Mouse (Mus musculus) stomach, embryonic 16.5 days (tissue): Measurements from ENCODE around the gene Cdca7l. TPM values are rescaled to one million over a fixed set of nuclear protein-coding genes. Genes with fewer than 3 reads are reported as not detected.
A peak's percentile ranks its signal among the peaks of the same experiment; 100 is the strongest.

Experiments
- ATAC-seq: fragments of 200-750 bp; cut with Nextera tagmentation; 2 replicates; pipeline ENCODE4 v1.8.0; 2017; ENCODE audit warnings: moderate number of reproducible peaks, moderate TSS enrichment; ENCODE audit not compliant: insufficient read depth, low FRiP score
- H3K27ac ChIP-seq: fragments of 300-500 bp; sonication (generic); 2 replicates; pipeline ENCODE4 v1.5.1; 2014; ENCODE audit warnings: low read length
- H3K27me3 ChIP-seq: fragments of 300-500 bp; sonication (generic); 2 replicates; pipeline ENCODE4 v1.6.1; 2014; ENCODE audit warnings: low read length, control low read depth, mixed read lengths; ENCODE audit not compliant: control insufficient read depth, insufficient read depth
- H3K36me3 ChIP-seq: fragments of 300-500 bp; sonication (generic); 2 replicates; pipeline ENCODE4 v1.6.1; 2014; ENCODE audit warnings: low read length; ENCODE audit not compliant: control insufficient read depth, insufficient read depth
- H3K4me1 ChIP-seq: fragments of 300-500 bp; sonication (generic); 2 replicates; pipeline ENCODE4 v1.6.1; 2014; ENCODE audit warnings: low read length, control low read depth, mixed read lengths; ENCODE audit not compliant: control insufficient read depth, insufficient read depth
- H3K4me2 ChIP-seq: fragments of 300-500 bp; sonication (generic); 2 replicates; pipeline ENCODE4 v1.6.1; 2014; ENCODE audit warnings: low read depth, low read length, mixed read lengths
- H3K4me3 ChIP-seq: fragments of 300-500 bp; sonication (generic); replicated peaks from 2 replicates; pipeline ENCODE4 v1.5.1; 2014; ENCODE audit warnings: mild to moderate bottlenecking, low read length
- H3K9ac ChIP-seq: fragments of 300-500 bp; sonication (generic); 2 replicates; pipeline ENCODE4 v1.6.1; 2014; ENCODE audit warnings: low read length
- H3K9me3 ChIP-seq: fragments of 300-500 bp; sonication (generic); replicated peaks from 2 replicates; pipeline ENCODE4 v1.6.1; 2016; ENCODE audit warnings: low read length, control low read depth; ENCODE audit not compliant: control insufficient read depth
- WGBS: fragments of 180-500 bp; shearing (Covaris S2); extraction: QIAGEN DNeasy Blood & Tissue Kit; methylation state at CpG from one replicate; pipeline ENCODE4 v1.1.7; 2014; 5-methylcytosine and 5-hydroxymethylcytosine counted together
- polyA plus RNA-seq: library from polyadenylated mRNA; unstranded; fragments of >200 nt; fragmentation: Nextera tagmentation; extraction: Ambion mirVana; gene quantifications from 2 replicates; pipeline ENCODE4 v1.2.1, GENCODE M21; 2015

The Cdca7l gene
- polyA plus RNA-seq, 1 experiment from 2014 or later, result 41.6 TPM

DNA sequence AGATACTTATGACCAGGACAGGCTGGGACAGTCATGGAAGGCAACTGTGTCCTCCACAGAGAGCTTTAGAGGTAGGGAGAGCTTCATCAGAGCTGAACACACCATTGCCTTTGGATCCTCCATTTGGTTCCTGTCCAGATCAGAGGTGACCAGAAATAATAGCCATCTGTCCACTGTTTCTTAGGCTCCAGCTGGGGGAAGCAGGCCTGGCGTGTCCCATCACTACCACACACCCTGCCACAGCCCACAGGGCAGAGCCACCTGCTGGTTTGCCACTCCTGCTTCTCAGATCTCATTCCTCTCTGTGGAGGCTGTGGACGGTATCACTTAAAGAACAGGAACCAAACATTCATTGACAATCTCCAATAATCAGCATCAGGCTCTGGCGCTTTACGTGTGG, 32.9 kb upstream of the Cdca7l start:
- 94% methylated on average over 4 of the region's 4 CpGs for WGBS
- Histone ChIP-seq H3K9me3 (no peaks in the 10 kb centered on the region), H3K4me3 (no peak overlapping the region), H3K4me1 (no peaks in the 10 kb centered on the region), H3K27me3 (no peaks in the 10 kb centered on the region), H3K36me3 (no peaks in the 10 kb centered on the region), H3K4me2 (no peak overlapping the region), H3K27ac (no peak overlapping the region), H3K9ac (no peak overlapping the region)
- ATAC-seq, result no peak

DNA sequence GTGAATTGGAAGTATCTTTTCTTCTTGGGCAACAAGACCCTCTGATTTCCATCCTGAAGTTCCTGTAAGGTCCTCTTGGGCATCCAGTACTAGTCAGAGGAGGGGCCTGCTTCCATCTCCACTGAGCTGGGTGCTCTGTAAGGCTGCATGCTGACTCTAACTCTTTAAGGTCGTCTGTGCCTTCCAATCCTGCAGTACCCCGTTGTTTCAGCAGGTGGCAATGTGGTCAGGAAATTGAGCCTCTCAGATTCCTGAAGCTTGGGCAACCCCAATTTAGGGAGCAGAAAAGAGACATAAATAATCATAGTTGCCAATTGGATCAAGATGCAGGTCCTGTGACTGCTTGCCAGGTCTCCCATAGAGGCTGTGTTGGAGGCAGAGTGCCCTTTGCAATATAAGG, 31.5 kb upstream of the Cdca7l start:
- no peaks in the 10 kb centered on the region for H3K36me3 ChIP-seq
- ATAC-seq, result peak; percentile 40; the same call in 1 of the 2 replicates
- H3K4me1 ChIP-seq, result no peaks in the 10 kb centered on the region
- H3K27me3 ChIP-seq, result no peaks in the 10 kb centered on the region
- no peak overlapping the region for H3K27ac ChIP-seq
- H3K4me2 ChIP-seq, result no peak overlapping the region
- H3K9ac ChIP-seq, result no peak overlapping the region
- no peak overlapping the region for H3K4me3 ChIP-seq
- WGBS, result 4% methylated on average over 2 of the region's 2 CpGs
- H3K9me3 ChIP-seq, result no peaks in the 10 kb centered on the region

DNA sequence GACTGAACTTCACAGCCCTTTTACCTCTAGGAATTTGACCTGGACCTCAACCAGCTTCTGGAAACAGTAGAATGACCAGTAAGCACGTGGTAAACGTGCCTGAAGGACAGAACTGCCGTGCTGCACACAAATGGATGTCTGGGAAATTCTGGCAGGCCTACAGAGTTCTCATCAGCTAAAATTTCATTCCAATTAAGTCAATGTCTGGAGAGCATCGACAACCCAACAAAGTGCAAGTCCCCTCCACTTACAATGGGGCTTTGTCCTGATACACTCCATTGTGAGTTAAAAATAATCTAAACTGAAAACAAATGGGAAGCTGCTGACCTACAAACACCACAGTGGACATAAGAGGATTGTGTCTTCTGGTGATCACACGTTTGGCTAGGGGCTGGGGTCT, 27.2 kb upstream of the Cdca7l start:
- Histone ChIP-seq H3K9ac (no peak overlapping the region), H3K4me1 (no peaks in the 10 kb centered on the region), H3K9me3 (no peaks in the 10 kb centered on the region), H3K4me3 (no peak overlapping the region), H3K36me3 (no peaks in the 10 kb centered on the region), H3K4me2 (no peak overlapping the region), H3K27ac (no peak overlapping the region), H3K27me3 (no peaks in the 10 kb centered on the region)
- ATAC-seq, result no peak
- WGBS, result 59% methylated on average over 5 of the region's 5 CpGs

DNA sequence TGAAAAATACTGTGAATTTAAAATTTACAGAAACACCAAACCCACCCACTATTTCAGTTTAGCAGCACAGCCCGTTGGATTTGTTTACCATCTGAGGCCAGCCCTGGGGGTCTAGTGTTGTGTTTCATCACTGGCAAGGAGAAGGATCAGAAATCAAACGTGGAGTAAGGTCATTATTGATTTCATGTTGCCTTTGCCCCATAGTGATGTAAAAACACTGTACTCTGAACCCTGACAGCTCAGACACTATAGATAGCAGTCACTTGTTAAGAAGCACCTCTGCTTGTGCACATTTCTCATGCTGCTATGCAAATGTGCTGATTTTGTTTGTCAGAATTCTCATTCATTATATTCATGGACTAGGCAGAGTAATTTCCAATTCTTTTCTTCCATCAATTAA, 22.7 kb upstream of the Cdca7l start:
- Histone ChIP-seq H3K9ac (no peak overlapping the region), H3K4me2 (no peak overlapping the region), H3K27me3 (no peaks in the 10 kb centered on the region), H3K9me3 (no peaks in the 10 kb centered on the region), H3K27ac (no peak overlapping the region), H3K4me1 (no peaks in the 10 kb centered on the region), H3K36me3 (no peaks in the 10 kb centered on the region), H3K4me3 (no peak overlapping the region)
- 14% methylated on average over 2 of the region's 2 CpGs for whole genome bisulfite sequencing
- ATAC-seq, result no peak

DNA sequence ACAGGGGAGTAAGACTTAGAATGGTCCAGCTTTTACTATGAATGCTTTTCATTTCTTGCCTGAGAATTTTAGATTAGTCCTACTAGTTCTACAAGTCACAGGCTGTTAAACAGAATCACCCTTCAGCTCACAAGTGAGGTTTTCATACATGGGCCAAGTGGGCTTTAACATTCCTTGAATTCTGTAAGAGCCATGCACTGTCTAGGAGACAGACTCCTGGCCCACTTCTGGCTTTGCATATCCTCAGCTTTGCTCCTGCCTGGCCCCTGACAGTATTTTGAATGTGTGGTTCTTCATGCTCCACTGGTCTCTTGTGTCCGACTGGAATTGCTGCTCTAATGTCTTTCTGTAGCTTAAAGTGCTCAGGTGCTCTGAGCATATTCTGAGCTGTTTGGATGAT, 20.7 kb upstream of the Cdca7l start:
- Histone ChIP-seq H3K9me3 (no peaks in the 10 kb centered on the region), H3K27ac (no peak overlapping the region), H3K4me1 (no peaks in the 10 kb centered on the region), H3K4me3 (no peak overlapping the region), H3K4me2 (no peak overlapping the region), H3K9ac (no peak overlapping the region), H3K27me3 (no peaks in the 10 kb centered on the region), H3K36me3 (no peaks in the 10 kb centered on the region)
- WGBS, result 64% methylated on average over 1 of the region's 1 CpGs
- ATAC-seq, result no peak

DNA sequence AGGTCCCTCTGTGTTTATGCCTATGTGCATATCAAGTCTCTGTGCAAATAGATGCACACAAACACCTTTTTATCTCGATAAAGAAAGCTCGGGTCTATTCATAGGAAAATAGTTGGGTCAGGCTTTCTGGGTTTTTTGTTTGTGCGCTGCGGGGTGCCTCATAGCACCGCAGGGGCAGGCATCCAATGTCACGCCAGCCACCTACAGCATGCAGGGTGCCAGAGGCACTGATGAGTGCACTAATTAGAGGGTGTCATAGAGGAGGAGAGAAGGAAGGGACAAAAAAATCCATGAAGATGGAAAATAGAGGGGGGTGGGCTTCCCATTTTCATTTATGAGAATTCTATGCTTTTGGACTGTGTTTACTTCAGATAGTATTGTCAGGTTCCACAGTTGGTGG, 17.5 kb upstream of the Cdca7l start:
- WGBS, result 48% methylated on average over 6 of the region's 6 CpGs
- H3K4me3 ChIP-seq, result no peak overlapping the region
- no peak overlapping the region for H3K9ac ChIP-seq
- H3K9me3 ChIP-seq, result no peaks in the 10 kb centered on the region
- no peaks in the 10 kb centered on the region for H3K27me3 ChIP-seq
- no peaks in the 10 kb centered on the region for H3K36me3 ChIP-seq
- H3K4me1 ChIP-seq, result no peaks in the 10 kb centered on the region
- no peak for ATAC-seq
- H3K27ac ChIP-seq, result no peak overlapping the region
- no peak overlapping the region for H3K4me2 ChIP-seq

DNA sequence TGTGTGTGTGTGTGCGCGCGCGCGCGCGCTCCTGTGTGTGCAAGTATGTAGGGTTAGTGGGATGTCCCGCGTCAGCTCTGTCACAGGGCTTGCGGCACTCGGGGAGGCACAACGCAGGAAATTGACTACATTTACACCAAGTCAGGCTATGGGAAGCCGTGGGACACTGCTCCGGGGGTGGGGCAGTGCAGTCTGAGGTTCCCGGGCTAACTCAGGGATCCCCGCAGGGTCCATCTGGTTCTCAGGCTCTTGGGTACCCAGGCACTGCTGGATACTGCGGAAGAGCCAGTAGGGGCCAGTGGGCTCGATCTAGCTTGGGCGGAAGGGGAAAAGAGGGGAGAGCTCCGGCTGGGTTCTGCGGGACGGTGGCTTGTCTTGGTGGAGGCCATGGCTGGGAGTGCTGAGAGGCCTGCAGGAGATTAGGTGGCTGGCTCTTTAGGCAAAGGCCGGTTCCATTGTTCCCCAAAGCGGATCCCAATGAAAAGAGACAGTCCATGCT, 15.5 kb upstream of the Cdca7l start:
- ATAC-seq, result no peak
- no peak overlapping the region for H3K27ac ChIP-seq
- 19% methylated on average over 24 of the region's 24 CpGs for WGBS
- no peaks in the 10 kb centered on the region for H3K4me1 ChIP-seq
- peak overlapping the region; percentile 29 for H3K4me3 ChIP-seq
- no peaks in the 10 kb centered on the region for H3K27me3 ChIP-seq
- no peaks in the 10 kb centered on the region for H3K9me3 ChIP-seq
- H3K4me2 ChIP-seq, result peak overlapping the region; percentile 46
- peak overlapping the region; percentile 54; the same call in 1 of the 2 replicates for H3K9ac ChIP-seq
- H3K36me3 ChIP-seq, result no peaks in the 10 kb centered on the region

DNA sequence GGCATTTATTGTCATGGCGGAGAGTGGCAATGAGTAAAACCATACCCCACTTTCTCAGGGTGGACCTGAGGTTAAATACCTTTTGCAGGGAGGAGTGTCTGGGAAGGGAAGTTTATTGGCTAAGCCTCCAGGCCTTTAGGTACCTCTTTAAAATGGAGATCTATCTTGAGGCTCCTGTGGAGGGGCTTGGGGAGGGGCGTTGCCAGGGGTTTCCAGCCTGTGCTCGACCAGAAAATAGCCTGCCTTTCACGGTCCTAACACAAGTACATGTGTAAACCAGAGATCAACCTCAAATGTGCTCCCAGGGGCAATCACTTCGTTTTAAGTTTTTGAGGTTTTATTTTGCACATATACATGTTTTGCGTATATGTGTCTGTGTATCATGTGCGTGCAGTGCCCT, 15.1 kb upstream of the Cdca7l start:
- no peak for ATAC-seq
- H3K4me3 ChIP-seq, result no peak overlapping the region
- H3K4me1 ChIP-seq, result no peaks in the 10 kb centered on the region
- H3K27ac ChIP-seq, result no peak overlapping the region
- H3K27me3 ChIP-seq, result no peaks in the 10 kb centered on the region
- no peaks in the 10 kb centered on the region for H3K36me3 ChIP-seq
- no peak overlapping the region for H3K9ac ChIP-seq
- 44% methylated on average over 7 of the region's 7 CpGs for WGBS
- no peaks in the 10 kb centered on the region for H3K9me3 ChIP-seq
- peak overlapping the region; percentile 46; the same call in 1 of the 2 replicates for H3K4me2 ChIP-seq

DNA sequence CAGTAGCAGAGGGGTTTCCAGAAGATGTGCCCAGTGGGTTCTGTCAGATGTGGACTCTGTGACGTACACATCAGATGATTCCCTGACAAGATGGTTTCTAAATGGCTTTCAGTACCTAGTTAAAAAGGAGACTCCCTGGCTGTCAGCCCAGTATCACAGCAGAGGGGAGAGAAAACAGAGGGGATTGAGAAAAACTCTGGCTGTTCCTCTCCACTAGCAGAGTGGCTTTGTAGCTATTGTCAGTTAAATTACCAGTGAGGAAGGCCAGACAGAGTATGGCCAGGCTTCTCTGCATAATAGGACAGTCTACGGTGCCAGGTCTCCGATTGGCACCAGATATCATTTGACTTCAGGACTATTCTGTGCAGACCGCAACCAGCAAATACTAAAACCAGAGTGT, 8.8 kb upstream of the Cdca7l start:
- no peak overlapping the region for H3K4me2 ChIP-seq

DNA sequence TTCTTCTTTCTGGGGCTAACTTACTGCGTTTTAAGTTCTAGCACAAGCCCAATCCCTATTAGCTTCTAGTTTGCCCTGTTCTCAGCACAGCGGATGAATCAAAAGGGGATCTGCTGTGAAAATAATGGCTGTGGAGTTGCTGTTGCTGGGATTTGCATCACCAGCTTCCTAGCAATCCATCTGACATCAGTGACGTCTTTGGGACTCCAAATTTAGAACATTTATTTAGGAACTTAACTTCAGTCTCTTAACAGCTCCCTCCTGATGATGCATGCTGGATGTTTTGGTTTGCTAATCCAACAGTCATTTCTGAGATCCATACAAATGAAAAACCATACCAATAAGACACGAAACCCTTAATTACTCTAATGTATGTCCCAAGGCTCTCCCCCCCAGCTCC, 1.5 kb downstream of the Cdca7l start:
- Histone ChIP-seq H3K9me3 (no peaks in the 10 kb centered on the region), H3K9ac (no peak overlapping the region), H3K4me2 (no peak overlapping the region), H3K4me3 (no peak overlapping the region), H3K4me1 (0 out of 2 replicates have a peak, but pooled peaks cover 4% of the 10 kb centered on the region), H3K27me3 (peaks cover 5% of the 10 kb centered on the region; the same call in 1 of the 2 replicates), H3K36me3 (no peaks in the 10 kb centered on the region), H3K27ac (no peak overlapping the region)
- no peak for ATAC-seq
- 76% methylated on average over 4 of the region's 4 CpGs for WGBS

More for the DNA sequence above, 8.8 kb upstream of the Cdca7l start:
- no peaks in the 10 kb centered on the region for H3K27me3 ChIP-seq
- 78% methylated on average over 4 of the region's 4 CpGs for WGBS
- no peak overlapping the region for H3K27ac ChIP-seq
- H3K36me3 ChIP-seq, result no peaks in the 10 kb centered on the region
- ATAC-seq, result no peak
- H3K9me3 ChIP-seq, result no peaks in the 10 kb centered on the region
- H3K9ac ChIP-seq, result no peak overlapping the region
- H3K4me1 ChIP-seq, result no peaks in the 10 kb centered on the region
- no peak overlapping the region for H3K4me3 ChIP-seq
